Mouse (Mus musculus) layer of hippocampus, postnatal 14 days (tissue): ENCODE data around the gene Tyw1. TPM values are rescaled to one million over a fixed set of nuclear protein-coding genes. Genes with fewer than 3 reads are reported as not detected.

Experiments
- DNase-seq, 2 experiments: peaks; one replicate each; pipeline ENCODE4 v3.0.0; 2021 to 2022; ENCODE audit warnings: low spot score in 2 of 2, mixed read lengths in 1 of 2
- total RNA-seq, 2 experiments: library from RNA; stranded (reverse); gene quantifications; 2 replicates each; pipeline ENCODE4 v1.2.3; 2021

Gene Tyw1
- total RNA-seq, 2 experiments from 2014 or later, result 17.3 to 18.0 TPM

DNA sequence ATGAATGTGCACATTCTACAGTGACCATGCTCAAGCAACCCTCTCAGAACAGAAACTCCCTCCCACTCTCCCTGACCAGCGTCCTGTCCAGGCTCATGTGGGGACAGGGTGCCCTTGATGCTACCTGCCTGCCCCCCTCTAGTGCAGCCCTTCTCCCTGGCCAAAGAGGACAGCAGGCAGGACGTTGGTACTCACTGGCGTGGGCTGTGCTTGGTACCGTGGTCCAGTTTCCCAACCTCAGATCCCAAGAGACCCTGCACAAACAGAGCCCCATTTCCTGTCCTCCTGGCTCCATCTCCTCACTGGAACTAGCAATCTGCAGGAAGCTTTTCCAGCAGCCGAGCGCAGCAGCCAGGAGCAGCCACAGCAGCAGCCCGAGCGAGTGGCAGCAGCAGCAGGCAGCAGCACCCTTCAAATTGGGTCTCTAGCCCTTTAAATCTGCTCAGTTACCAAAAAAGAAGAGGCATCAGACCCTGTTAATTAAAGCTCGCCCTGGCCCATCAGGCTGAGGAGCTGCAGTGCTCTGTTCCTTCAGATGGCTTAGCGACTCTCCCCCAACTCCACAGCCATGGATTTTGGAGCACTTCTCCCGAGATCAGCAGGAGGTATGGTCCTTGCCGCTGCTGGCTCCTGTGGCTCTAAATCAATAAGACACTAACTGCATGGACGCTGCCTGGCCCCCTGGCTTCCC is 128.9 kb downstream of the Tyw1 start, which contains the start of gene A330070K13Rik:
A330070K13Rik (minus strand) TSS at position 410 of the 691 bp plus-strand sequence.
- DNase-seq, result peak; percentile 12 to 19

DNA sequence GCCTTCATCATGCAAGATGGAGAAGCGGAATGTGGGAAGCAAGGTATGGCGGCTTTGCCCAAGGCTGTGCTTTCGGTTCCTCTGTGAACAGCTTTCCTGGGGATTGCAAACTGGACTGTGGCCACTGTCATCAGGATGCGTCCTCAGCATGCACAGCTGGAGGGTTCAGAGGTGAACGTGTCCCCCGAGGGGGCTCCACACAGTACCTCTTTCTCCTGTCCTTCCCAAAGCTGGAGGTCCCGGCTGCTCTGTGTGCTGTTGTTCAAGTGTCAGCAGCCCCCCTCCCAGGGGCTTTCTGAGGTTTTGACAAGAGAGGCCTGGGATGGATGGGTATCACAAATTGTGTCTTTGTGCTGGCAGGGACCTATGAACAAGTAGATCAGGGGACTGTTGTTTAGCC is 131.0 kb downstream of the Tyw1 start:
- DNase-seq, result no peak

Other genes starting within 250 kb of the Tyw1 start
- gene Asl, start 226.4 kb upstream of the Tyw1 start, total RNA-seq, result 10 to 100 TPM; 19.2 to 21.5 TPM
- gene Crcp, start 226.3 kb upstream of the Tyw1 start, total RNA-seq, result 10 to 100 TPM; 29.9 to 34.0 TPM
- 10 to 100 TPM; 47.3 to 48.8 TPM for gene Tpst1, start 182.3 kb upstream of the Tyw1 start, total RNA-seq
- 10 to 100 TPM; 11.5 to 13.3 TPM for gene Kctd7, start 110.8 kb upstream of the Tyw1 start, total RNA-seq
- 10 to 100 TPM; 34.3 to 38.7 TPM for gene Rabgef1, start 83.8 kb upstream of the Tyw1 start, total RNA-seq
- gene Tmem248, start 38.5 kb upstream of the Tyw1 start, total RNA-seq, result 10 to 100 TPM; 32.5 to 32.6 TPM
- gene Sbds, start 89 bp upstream of the Tyw1 start, total RNA-seq, result 10 to 100 TPM; 61.8 to 62.4 TPM
- 100 to 1,000 TPM; 151 to 159 TPM for gene Caln1, start 113.8 kb downstream of the Tyw1 start, total RNA-seq
- 1 to 10 TPM; 2.9 to 4.1 TPM for gene A330070K13Rik, start 129.0 kb downstream of the Tyw1 start, total RNA-seq